Mouse (Mus musculus) kidney, postnatal 10 days (tissue): ENCODE data around the gene Gramd1a.

Experiments used
- DNase-seq: peaks from one replicate; pipeline ENCODE4 v3.0.0; 2021; ENCODE audit warnings: mixed read lengths

Gene Gramd1a

DNA sequence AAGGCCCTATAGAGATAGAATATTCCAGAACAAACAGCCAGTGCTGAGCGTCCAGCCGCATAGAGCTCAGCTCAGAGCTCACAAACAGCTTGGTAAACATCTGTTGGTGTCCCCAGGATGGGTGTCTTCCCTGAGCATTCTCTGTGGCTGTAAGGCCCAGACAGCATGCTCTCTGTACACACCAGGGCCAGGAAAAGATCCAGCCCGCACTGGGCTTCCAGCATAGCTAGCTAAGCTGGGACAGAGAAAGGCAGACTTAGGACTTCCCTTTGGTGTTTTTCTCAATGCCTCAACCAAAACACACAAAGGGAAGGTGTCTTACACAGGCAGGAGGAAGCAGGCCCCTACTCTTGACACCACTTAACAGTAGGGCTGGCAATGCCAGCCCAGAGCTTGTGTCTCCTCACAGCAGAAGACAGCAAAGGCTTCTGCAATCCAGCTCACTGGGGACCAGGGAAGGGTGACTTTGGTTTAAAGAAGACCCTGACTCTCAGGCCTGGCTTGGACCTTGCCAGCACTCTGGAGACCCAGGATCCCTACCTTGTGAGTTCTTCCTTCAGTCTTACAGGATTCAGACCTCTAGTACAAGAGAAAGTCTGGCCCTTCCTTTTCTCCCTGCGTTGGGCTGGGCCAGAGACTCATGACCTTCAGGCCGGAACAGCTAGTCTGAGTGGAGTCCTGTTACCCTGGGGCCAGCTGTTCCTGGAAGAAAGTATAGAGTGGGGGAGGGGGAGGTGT lies at the start of gene Gramd1a:
Gene Gramd1a (minus strand): TSS at position 601 of the 738 bp plus-strand sequence.
- peak; percentile 41 for DNase-seq

DNA sequence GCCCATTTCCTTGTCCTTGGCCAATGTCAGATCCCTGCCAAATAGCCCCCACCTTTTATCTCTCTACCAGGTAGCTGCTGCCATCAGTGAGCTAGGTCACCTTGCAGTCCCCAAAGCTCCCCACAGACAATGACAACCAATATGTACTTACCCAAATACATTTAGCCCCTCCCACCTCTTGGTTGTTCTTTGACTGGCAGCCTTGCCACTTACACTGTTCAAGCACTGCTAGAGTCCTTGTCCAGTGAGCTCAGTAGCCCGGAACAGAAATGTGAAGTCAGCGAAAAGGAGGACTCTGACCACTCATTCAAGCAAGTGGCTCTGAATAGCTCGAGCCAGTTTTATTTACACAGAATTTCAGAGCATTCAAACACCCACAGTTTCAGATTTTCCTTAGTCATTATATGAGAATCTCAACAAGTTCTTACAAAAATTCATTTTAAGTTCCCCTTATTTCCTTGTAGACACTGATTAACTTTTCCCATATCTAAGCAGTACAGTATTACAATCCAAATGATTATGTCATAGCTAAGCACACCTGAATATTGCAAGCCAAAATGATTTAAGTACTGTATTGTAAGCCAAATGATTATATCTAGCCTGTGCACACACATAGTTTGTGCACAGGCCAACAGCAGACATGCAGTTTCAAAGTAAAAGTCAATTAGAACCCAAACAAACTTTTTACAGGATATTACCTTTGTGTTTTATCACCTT lies 40.1 kb upstream of the Gramd1a start:
- DNase-seq: peak; percentile 34

DNA sequence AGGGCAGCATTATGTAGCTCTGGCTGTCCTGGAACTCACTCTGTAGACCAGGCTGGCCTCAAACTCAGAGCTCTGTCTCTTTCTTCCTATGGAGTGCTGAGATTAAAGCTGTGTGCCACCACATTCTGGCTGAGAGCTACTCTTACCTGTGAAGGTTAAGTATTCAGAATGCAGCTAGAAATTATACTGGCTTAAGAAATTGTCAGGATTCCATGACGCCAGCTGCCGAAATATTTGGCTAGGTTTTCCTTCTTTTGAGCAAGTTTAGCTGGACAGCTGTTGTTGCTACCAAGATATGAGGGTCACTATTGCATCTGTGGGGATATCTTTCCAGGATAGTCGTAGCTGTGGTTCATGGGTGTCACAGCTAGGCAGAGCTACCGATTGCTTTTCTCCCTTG lies 29.0 kb upstream of the Gramd1a start:
- DNase-seq: no peak

DNA sequence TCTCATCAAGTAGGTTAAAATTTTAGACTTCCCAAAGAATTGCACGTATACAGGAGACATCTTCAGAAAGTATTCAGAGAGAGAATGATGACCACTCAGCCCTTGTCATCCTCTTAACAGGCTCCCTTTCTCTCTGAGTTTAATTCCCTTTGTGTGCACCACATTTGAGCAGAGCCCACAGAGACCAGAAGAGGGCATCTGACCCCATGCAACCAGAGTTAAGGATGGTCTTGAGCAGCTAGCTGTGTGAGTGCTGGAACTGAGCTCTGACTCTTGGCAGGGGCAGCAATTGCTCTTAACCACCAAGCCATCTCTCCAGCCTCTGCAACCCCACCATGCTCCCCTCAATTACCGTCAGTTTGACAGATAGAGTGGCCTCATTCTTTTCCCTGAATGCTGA lies 27.2 kb upstream of the Gramd1a start:
- DNase-seq: no peak

DNA sequence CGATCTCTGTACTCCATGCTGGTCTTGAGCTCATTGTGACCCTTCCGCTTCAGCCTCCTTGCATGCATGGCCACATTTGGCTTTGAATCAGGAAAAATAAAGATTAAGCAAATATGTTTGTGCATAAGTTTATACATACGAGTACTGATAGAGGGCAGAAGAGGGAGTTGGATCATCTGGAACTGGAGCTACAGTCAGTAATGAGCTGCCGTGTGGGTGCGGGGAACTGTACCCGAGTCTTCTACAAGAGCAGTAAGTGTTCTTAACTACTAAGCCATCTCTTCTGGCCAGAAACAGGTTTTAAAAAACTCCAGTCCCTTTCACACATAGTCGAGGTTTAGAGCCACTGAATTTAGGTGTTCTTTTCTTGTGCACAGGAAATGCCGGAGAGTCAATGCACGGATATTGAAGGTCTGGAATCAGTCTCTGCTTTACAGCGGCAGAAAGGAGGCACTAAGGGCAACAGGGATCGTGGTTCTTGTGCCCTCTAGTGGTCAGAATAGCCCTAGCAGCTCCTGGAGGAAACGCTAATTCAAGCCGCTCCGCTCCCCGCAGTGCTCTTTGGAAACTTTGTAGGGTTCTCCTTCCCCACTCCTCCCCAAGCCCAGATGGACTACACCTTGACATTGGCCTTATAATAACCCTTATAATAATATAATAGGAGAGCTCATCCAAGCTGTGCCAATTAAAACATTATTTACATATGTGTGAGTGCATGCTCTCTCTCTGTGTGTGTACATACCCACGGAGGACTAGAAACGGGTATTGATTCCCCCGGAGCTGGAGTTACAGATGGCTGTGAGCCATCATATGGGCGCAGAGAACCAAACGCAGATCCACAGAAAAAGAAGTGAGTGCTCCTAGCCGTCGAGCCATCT lies 21.4 kb upstream of the Gramd1a start:
- peak; percentile 86 for DNase-seq

DNA sequence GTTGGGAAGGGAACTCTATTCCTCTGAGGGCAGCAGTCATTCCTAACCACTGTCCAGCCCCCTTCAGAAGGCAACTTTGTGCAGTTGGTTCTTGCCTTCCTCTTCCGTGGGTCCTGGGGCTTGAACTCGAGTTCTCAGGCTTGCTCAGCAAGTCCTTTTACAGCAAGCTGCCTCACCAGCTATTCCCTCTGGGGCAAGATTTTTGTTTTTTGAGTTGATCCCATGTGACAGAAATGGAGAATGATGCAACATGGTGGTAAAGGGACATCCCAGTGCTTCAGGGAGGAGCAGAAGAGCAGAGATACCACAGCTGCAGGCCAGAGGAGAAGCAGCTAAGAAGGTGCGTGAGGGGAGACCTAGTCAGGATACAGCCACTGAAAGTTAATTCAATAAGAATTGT lies 19.4 kb upstream of the Gramd1a start:
- no peak for DNase-seq

DNA sequence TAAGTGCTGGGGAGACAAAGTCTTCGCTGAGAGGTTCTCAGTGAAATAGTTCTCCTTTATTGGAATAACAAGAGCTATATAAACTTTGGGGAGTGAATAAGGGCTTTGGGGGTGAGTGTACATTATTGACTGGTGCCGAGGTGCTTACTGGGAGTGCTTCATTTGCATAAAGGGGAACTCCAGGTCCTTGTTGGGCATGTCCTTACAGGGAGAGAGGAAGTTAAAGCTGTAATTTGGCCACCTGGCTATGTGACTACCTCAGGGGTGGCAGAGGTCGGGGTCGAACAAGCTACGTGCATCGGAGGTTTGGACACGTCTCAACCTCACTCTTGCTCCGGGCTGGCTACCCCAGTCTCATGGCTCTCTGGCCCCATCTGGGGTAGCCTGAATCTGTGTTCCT lies 18.8 kb upstream of the Gramd1a start:
- no peak for DNase-seq

DNA sequence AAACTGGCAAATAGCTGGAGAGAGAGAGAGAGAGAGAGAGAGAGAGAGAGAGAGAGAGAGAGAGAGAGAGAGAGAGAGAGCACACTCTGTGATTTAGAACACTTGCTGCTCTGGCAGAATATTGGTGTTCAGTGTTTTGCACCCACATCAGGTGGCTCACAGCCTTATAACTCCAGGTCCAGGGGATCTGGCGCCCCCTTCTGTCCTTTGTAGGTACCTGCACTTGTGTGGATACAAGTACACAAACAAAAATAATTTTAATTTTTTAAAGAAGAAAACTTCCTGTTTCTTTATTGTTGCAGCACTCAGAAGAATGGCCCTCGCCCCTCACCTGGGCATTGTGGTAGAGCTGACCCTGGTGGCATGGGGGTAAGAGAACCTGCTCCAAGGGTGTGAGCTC lies 16.5 kb upstream of the Gramd1a start:
- peak; percentile 64 for DNase-seq

DNA sequence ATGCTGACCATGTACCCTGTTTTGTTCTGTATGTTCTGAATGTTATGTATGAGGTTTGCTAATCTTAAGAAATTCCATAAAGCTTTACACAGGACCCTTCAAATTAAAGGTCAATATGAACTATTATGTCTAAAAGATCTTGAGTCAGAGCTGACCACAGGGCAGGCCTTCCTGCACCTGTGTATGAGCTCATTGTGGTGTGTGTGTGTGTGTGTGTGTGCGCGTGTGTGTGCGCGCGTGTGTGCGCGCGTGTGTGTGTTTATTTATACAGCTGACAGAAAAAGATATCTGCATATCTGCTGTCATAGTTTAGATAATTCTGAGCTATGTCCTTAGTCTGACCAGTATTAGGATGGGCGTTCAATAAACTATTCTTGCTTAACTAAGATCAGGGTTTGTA lies 14.8 kb upstream of the Gramd1a start:
- no peak for DNase-seq

DNA sequence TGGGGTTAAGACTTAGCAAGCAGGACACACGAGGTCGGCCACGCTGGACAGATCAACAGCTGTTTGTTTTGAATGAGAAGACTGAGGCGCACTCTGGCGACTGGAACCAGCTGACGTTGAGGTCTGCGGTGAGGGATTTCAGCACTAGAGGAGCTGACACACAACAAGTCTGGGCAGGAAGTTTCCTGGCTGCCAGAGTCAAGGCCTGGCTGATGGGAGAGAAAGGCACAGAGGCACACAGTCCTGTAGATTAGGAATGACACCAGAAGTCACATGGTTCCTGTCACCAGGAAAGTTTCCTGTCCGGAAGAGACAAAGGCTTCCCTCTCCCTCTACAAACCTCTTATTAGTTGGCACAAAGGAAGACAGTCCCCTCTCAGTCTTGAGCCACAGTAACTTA lies 12.7 kb upstream of the Gramd1a start:
- DNase-seq: peak; percentile 66

DNA sequence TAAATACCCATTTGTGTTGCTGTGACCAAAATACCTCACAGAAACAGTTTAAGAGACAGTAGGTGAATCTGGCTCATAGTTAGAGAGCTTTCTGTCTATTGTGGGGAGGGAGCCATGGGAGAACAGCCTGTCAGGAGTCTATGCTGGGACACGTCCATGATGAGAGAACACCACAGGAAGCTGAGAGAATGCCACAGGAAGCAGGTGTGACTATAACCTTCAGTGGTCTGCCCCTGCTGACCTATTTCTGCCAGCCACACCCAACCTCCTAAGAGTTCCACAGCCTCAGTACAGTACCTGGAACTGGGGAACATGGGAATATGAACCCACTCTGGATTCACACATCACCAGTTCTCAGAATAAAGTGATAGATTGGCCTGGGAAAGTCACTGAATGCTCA lies 9.1 kb upstream of the Gramd1a start:
- no peak for DNase-seq

DNA sequence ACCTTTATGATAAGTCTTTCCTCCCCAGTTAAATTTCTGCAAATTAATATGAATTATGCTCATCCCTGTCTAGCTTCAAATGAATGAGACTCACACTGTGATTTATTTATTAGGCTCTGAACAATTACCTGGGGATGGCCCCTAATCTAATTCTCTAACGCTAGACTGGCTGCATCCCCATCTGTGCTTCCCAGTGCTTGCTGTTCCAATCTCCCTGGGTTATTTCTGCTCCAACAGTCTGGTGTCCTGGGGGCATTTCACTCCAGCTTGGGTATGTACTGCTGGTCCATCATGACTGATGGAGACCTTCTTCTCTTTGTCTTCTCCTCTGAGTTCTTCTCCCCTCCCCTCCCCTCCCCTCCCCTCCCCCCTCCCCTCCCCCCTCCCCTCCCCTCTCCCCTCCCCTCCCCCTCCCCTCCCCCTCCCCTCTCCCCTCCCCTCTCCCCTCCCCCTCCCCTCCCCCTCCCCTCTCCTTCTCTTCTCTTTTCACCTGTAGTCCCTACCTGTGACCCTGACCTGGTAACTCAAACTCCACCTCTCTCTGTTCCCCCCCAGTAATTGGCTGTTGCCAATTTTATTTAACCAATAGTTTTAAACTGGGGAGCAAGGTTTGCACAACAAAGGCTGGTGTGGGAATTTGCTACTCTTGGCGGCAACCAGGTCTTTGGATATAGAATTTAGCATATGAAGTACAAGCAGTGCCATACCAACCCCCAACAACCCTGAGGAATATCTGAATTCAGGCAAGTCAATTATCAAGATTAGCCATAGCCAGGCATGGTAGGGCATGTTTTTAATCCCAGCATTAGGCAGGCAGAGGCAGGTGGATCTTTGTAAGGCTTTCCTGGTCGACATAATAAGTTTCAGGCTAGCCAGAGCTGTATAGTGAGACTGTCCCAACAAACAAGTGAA lies 8.2 kb upstream of the Gramd1a start:
- DNase-seq: no peak

DNA sequence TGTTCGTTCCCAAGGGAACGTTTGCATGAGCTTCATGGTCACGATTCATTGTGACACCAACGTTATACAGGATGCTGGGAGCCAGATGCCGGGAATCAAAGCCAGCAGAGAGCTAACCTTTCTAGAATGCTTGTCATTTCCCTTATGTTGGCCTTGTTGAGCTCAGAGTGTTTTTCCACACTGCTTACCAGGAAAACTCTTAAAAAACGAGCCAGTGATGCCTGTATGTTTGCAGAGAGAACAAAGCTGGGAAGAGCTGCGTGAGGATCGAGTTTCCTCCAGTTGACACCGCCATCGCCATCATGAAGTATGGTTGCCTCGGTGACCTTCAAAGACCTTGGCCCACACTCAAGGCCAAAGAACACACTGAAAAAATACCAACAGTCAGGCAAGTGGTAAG lies 6.6 kb upstream of the Gramd1a start:
- DNase-seq: peak; percentile 51

DNA sequence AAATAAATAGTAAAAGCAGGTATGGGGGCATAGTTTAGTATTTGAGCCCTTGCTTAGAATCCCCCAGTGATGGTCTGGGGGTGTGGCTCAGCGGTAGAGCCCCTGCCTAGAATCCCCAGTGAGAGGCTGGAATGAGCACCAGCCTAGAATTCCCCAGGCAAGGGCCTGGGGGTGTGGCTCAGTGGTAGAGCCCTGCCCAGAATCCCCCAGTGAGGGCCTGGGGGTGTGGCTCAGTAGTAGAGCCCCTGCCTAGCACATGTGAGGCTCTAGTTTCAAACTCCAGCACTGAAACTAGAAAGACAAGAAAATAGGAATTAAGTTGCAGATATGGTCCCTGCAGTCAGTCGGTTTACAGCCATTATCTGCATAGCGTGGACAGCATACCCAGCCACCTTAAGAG lies 6.1 kb upstream of the Gramd1a start:
- no peak for DNase-seq

DNA sequence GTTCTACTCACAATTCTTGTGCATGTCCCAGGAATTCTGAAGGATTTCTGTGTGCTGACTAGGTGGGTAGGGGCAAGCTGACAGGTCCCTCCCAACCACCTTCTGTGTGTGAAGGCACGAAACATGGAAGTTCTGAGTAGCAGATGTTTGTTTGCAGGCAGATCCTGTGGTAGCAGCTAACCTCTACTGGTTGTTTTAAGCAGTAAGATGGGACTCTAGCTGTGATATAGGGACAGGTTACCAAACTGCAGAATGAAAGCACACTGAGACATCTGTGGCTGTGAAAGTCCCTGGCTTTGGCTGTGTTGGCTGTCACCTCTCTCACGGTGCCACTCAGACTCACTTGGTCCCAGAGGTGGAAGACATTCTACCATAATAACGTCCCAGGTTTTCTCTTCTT lies 5.5 kb upstream of the Gramd1a start:
- no peak for DNase-seq

DNA sequence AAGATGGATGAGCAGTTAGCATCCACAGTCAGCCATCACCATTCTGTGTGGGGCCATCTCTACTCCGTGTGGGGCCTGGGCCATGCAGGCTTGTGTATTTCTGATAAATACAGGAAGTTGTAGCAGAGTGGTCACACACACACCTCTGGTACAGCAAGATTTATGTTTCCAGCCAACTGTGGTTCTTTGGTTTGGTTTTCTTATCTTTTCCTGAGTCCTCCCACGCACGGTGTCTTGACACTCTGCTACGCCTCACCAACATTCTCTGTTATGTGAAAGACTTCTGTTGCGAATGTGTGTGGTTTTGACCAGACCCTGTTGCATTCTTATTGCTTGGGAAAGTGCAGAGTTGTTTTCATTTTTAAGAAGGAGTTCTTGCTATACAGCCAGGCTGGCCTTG lies 5.1 kb upstream of the Gramd1a start:
- DNase-seq: no peak

DNA sequence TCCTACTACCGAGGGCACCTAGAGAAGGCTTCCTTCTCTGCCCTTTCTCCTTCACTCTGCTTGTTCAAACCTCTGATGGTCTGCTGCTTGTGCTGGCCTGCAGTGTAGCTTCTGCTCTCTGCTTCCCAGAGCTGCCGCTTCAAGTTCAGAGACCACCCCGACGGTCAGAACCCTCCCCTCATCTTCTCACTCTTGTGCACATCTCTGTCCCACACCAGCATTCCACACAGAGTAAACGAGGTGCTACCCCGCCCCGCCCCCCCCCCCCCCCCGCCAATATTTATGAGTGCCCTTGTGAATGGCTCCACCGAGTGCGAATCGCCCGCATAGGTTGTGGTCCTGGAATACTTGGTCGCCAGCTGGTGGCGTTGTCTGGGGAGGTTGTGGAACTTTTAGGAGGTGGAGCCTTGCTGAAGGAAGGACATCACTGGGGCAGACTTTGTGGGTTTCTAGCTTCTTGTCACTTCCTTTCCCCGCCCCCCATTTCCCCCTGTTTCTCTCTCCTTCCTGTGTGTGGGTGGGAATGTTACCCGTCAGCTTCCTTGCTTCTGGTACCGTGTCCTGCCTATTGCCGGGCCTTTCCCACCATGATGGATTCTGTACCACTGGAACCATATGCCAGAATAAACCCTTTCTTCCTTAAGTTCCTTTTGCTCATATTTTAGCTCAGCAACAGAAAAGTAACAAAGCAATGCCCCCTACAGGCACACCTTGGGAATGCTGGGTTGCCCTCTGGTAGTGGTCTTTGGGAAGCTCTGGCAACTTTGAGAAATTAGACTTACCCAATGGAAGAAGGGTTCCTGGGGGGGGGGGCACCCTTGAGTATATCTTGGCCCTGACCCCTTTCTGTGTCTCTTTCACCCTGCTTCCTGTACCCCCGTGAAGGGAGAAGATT lies 585 bp upstream of the Gramd1a start:
- peak; percentile 45 for DNase-seq

DNA sequence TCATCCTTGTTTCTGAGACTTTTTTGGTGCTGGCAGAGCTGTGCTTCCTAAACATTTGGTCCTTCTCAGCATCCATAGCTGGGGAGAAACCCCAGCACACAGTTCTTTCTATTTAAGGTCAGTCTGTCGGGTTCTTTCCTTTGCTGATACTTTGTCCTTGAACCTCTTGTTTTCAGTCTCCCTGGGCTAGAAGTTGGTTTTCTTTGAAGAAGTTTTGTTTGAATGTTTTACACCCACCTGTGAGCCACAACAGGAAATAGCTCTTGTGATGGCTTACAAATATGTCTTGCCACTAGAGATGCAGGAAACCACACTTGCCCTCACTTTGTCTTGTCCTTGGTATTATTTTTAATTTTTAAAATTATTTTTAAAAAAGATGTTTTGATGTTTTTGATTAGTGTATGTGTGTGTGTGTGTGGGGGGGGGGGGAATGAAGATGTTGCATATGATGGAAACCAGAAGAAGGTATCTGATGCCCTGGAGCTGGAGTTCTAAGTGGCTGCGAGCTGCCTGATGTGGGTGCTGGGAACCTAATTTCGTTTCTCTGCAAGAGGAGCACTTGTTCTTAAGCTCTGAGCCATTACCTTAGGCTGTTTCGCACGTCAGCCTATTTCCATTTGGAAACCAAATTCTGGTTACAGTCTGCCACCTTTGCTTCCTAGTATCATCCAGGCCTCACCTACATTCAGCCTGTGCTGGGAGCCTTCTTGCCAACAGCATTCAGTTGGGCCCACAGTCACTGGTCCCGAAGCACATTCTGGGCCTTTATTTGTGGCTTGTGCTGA lies 2.0 kb downstream of the Gramd1a start:
- DNase-seq: no peak

DNA sequence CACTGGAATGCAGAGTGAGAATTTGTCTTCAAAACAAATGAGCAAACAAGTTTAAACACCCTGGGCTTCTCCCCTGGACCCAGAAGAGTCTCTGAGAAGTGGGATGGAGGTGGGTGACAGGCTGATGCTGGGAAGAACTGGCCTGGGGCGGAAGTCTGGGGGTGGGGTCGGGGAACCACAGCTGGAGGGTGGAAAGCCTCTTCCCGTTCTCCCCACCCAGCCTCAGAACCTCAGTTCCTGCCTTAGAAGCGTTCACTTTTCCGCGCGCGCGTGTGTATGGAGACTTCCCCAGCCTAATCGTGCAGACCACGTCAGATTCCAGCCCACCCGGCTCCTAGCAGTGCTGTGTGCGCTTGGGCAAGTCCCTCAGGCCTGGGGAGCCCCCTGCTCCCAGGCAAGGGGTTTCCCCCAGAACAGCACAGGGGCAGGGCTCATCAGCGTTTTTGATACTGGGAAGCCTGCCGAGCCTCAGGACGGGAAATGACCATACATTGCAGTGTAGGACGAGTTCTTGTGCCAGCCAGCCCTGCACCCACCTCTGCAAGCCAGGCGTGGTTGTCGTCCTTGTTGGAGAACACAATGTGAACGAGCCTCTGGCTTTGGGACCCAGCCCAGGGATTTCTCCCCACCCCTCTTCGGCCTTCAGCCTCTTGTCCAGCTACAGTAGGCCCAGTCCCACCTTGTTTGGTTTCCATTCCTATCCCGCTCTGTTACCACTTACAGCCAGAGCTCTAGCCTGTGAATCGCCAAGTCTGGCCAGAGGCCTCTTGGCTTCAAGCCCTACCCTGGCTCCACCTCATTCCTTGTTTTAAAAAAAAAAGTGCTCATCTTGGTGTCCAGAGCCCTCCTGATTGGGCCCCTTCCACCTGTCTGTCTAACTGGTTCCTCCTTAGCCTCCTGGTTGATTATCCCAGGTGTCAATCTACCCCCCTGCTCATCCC lies 4.1 kb downstream of the Gramd1a start:
- peak; percentile 82 for DNase-seq
